Mouse (Mus musculus) left cerebral cortex, adult 8-10 months (tissue): ENCODE results near the gene Tfec. TPM values are rescaled to one million over a fixed set of nuclear protein-coding genes. Genes with fewer than 3 reads are reported as not detected.

Source experiments
- DNase-seq, 2 experiments: peaks; one replicate each; pipeline ENCODE4 v3.0.0; 2022; ENCODE audit warnings: low spot score in 2 of 2
- total RNA-seq, 4 experiments: library from RNA; stranded (reverse); gene quantifications; 2 replicates each; pipeline ENCODE4 v1.2.4; 2022

Tfec gene
- total RNA-seq, 4 experiments from 2014 or later: 0.19 to 0.21 TPM; not detected in 2

DNA sequence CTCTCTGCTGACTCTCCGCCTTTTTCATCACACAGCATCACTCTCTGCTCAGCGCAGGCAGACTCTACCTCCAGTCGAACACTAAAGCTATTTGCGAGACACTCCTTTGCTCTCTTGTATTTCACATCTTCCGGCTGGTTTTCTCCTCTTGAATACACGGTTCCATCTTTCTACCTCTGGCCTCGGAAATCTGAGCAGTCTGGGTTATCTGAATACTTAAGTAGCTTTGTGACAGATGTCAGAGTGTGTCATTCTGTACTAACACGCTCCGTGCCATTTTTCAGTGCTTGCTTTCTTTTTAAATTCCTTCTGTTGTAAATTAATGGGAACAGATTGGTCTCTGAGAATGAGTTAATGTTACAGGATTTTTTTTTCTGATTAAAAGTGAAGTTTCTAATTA lies 101.3 kb downstream of the Tfec start:
- no peak for DNase-seq

DNA sequence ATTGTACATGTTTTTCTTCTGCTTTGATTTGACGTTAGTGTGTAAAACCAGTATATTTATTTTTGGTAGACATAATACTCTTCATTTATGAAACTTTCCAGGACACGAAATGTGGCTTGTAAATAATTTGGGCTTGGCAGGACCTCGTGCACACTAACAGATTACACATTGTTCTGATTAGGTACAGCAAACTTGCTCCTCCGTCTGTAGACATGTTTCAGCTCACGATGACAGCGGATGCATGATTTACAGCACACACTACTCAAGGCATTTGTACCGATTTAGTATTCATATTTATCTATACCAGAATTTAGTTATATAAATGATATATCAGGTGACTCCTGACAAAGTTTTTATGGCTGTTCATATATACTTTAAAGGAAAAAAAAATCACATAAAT lies 104.2 kb downstream of the Tfec start:
- no peak for DNase-seq

DNA sequence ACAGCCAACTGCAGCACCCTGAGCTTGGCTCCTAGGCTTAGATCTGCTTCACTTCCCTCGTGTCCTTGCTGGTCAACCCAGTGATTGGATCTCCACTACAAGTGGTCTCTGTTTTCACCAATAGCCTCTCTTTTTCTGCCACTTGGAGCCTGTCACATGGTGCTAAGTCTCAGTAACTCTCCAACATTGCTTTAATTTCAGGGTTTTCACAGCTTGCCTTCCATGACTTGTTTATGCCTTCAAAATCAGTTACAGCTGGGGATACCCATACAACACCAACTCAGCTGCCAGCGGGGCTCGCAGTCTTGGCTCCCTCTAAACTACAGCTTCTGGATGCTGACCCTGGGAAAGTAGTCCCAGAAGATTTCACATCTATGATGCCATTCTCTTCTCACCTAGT lies 113.1 kb downstream of the Tfec start:
- no peak for DNase-seq

Other genes starting within 250 kb of the Tfec start
- 1 to 10 TPM; 2.9 to 4.3 (median 3.6) TPM for gene Tes, start 166.7 kb upstream of the Tfec start, total RNA-seq